Mouse (Mus musculus): Measurements from ENCODE around the gene Slc12a4. TPM values are rescaled to one million over a fixed set of nuclear protein-coding genes. Genes with fewer than 3 reads are reported as not detected.
A peak's percentile ranks its signal among the peaks of the same experiment; 100 is the strongest.

Gene Slc12a4
- polyA plus RNA-seq, 1 experiment from 2014 or later, result 24.0 TPM

GRCm38 (mm10) chr8:105938306-105938669 is 27.6 kb downstream of the Slc12a4 start, which contains the start of gene Psmb10:
Gene Psmb10 (minus strand): TSS chr8:105938444.
- ATAC-seq, result 0 out of 2 replicates have a peak, but pooled peaks have one; percentile 2
- H3K4me3 ChIP-seq (replicated peaks), result peak within 1 kb of the TSS; percentile 90
- WGBS, result 14% methylated on average over 4 of the region's 4 CpGs
- H3K27ac ChIP-seq, result peak within 1 kb of the TSS; percentile 88
- peak within 1 kb of the TSS; percentile 81 for H3K9ac ChIP-seq
- H3K4me2 ChIP-seq (replicated peaks), result peak within 1 kb of the TSS; percentile 93
- H3K36me3 ChIP-seq, result no peaks in the 10 kb centered on the region
- H3K4me1 ChIP-seq (replicated peaks), result 0 out of 2 replicates have a peak, but pooled peaks cover 4% of the 10 kb centered on the region
- no peaks in the 10 kb centered on the region for H3K27me3 ChIP-seq (replicated peaks)
- no peaks in the 10 kb centered on the region for H3K9me3 ChIP-seq

DNA sequence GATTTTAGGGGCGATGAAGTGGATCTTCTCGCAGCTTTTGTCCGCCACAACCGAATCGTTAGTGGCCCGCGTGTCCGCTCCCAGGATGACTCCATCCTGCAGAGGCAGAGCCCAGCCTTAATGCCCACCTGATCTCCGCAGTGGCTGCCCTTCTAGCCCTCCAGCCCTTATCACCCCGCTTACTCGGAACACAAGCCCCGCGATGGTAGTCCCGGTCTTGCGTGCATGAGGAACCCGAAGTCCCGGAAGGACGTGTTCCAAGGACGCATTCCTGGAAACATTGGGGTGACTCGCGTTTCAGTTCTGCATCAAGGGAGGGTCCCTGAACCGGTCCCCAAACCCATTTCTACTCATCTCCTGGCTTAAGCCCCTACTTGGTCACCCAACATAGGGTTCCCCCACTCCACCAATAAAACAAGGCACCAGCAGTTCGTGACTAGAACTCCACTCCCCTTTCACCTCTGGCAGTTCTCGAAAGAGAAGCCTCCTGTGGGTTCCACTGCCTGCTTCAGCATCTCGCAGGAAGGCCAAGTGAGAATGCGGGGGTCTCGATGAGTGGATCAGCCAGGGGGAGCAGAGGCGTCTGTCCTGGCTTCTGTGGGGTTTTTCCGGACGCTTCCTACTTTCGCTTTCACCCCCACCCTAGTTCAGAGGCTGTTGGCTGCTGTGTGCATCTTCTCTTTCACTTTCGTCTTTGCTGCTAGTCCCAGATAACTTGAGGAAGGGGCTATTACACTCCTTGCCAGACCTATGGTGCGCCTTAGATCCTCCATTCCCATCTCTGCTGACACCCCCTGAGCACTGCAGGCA is 28.2 kb downstream of the Slc12a4 start:
- WGBS, result under 1% methylated on average over 33 of the region's 33 CpGs
- Histone ChIP-seq H3K4me2 (replicated peaks) (peak overlapping the region; percentile 93), H3K36me3 (no peaks in the 10 kb centered on the region), H3K9me3 (no peaks in the 10 kb centered on the region), H3K4me3 (replicated peaks) (peak overlapping the region; percentile 90), H3K4me1 (replicated peaks) (0 out of 2 replicates have a peak, but pooled peaks cover 4% of the 10 kb centered on the region), H3K9ac (peak overlapping the region; percentile 81), H3K27me3 (replicated peaks) (no peaks in the 10 kb centered on the region), H3K27ac (peak overlapping the region; percentile 88)
- peak; percentile 43 for ATAC-seq

DNA sequence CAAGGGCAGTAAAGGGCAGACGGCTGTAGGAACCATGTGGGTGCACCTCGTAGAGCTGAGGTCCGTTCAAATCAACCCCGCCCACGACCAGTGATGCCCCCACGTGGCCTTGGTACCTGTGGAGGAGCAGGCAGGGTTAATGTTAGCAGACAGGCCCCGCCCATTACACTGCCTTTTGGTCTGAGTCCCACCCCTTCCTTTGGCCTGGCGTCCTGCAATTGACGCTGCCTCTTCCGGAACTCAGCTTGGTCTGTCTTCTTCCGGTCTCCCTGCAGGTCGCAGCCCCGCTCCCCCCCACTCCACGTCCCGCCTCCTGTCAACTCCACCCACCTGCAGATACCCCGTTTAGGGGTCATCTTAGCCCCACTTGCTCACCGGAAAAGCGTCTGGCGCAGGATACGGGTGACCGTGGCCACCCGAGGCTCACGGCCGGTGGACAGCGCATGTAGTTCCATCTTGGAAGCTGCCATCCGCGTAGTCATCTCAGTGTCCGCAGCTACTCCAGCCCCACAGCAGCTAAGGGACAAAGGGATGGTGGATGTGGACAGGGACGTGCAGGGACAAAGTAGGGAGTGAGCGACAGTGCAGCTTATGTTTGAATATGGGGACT is 28.9 kb downstream of the Slc12a4 start:
- no peaks in the 10 kb centered on the region for H3K36me3 ChIP-seq
- no peaks in the 10 kb centered on the region for H3K9me3 ChIP-seq
- no peaks in the 10 kb centered on the region for H3K27me3 ChIP-seq (replicated peaks)
- H3K4me1 ChIP-seq (replicated peaks), result 0 out of 2 replicates have a peak, but pooled peaks cover 4% of the 10 kb centered on the region
- under 1% methylated on average over 30 of the region's 30 CpGs for WGBS
- peak overlapping the region; percentile 93 for H3K4me2 ChIP-seq (replicated peaks)
- peak; percentile 93 for ATAC-seq
- peak overlapping the region; percentile 90 for H3K4me3 ChIP-seq (replicated peaks)
- peak overlapping the region; percentile 88 for H3K27ac ChIP-seq
- peak overlapping the region; percentile 81 for H3K9ac ChIP-seq

GRCm38 (mm10) chr8:105935863-105936603 is 29.9 kb downstream of the Slc12a4 start:
- WGBS, result 34% methylated on average over 7 of the region's 7 CpGs

GRCm38 (mm10) chr8:105935105-105935504 is 30.8 kb downstream of the Slc12a4 start:
- 78% methylated on average over 6 of the region's 6 CpGs for WGBS
- H3K4me3 ChIP-seq (replicated peaks), result no peak overlapping the region
- H3K4me2 ChIP-seq (replicated peaks), result no peak overlapping the region
- no peaks in the 10 kb centered on the region for H3K9me3 ChIP-seq
- H3K4me1 ChIP-seq (replicated peaks), result 0 out of 2 replicates have a peak, but pooled peaks cover 4% of the 10 kb centered on the region
- no peaks in the 10 kb centered on the region for H3K27me3 ChIP-seq (replicated peaks)
- H3K36me3 ChIP-seq, result peaks cover 6% of the 10 kb centered on the region
- H3K27ac ChIP-seq, result no peak overlapping the region
- ATAC-seq, result no peak
- H3K9ac ChIP-seq, result no peak overlapping the region

More at GRCm38 (mm10) chr8:105935863-105936603, 29.9 kb downstream of the Slc12a4 start:
- H3K27me3 ChIP-seq (replicated peaks), result no peaks in the 10 kb centered on the region
- no peak for ATAC-seq
- H3K4me3 ChIP-seq (replicated peaks), result peak overlapping the region; percentile 90
- H3K36me3 ChIP-seq, result peaks cover 4% of the 10 kb centered on the region
- H3K9me3 ChIP-seq, result no peaks in the 10 kb centered on the region
- peak overlapping the region; percentile 93 for H3K4me2 ChIP-seq (replicated peaks)
- H3K27ac ChIP-seq, result no peak overlapping the region
- 0 out of 2 replicates have a peak, but pooled peaks cover 4% of the 10 kb centered on the region for H3K4me1 ChIP-seq (replicated peaks)
- H3K9ac ChIP-seq, result peak overlapping the region; percentile 81

DNA sequence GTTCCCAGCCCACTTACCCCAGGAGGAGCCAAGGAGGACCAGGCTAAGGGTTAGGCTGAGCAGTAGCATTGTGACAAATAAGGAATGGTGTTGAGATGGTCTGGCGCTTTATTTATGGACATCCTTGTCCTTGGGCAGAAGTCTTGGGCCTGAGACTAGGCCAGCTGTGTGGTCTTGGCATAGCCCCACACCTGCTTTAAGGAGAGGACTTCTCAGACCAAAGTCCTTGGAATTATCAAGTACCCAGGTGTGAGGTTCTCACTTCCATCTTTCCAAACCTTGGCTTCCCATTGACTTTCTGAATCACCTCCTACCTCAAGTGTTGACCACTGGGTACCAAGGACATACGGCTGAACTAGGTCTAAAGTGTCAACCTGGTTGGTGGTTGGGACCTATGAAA is 32.1 kb downstream of the Slc12a4 start, which contains the start of gene Ctrl:
TSS of gene Ctrl (minus strand) at position 101 of the 400 bp plus-strand sequence.
- Histone ChIP-seq H3K9ac (peak within 1 kb of the TSS; percentile 17; the same call in 1 of the 2 replicates), H3K27me3 (replicated peaks) (no peaks in the 10 kb centered on the region), H3K4me1 (replicated peaks) (0 out of 2 replicates have a peak, but pooled peaks cover 4% of the 10 kb centered on the region), H3K9me3 (no peaks in the 10 kb centered on the region), H3K4me3 (replicated peaks) (no peak within 1 kb of the TSS), H3K4me2 (replicated peaks) (no peak within 1 kb of the TSS), H3K27ac (no peak within 1 kb of the TSS), H3K36me3 (peaks cover 10% of the 10 kb centered on the region)
- WGBS, result 88% methylated on average over 2 of the region's 2 CpGs
- ATAC-seq, result no peak

DNA sequence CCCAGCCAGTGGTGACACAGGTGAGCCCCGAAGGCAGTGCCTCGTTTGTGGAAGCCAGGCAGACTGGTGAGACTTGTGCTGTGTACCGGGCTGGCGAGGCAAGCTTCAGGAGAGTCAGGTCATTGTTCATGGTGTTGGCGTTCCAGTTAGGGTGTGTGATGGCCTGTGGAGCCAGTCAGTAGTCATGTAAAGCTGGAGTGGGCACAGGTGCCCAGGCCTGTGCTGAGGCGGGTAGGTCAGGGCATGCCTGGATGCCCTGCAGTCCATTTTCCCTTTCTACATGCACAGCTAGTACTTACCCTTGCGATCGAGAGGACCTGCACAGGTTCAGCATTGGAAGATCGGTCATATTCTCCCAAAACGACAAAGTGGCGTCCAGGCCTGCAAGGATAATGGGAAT is 33.4 kb downstream of the Slc12a4 start:
- ATAC-seq, result no peak
- H3K4me3 ChIP-seq (replicated peaks), result no peak overlapping the region
- no peaks in the 10 kb centered on the region for H3K4me1 ChIP-seq (replicated peaks)
- H3K36me3 ChIP-seq, result peaks cover 10% of the 10 kb centered on the region
- 89% methylated on average over 11 of the region's 11 CpGs for WGBS
- no peaks in the 10 kb centered on the region for H3K27me3 ChIP-seq (replicated peaks)
- no peak overlapping the region for H3K9ac ChIP-seq
- H3K9me3 ChIP-seq, result no peaks in the 10 kb centered on the region
- H3K27ac ChIP-seq, result no peak overlapping the region
- no peak overlapping the region for H3K4me2 ChIP-seq (replicated peaks)

DNA sequence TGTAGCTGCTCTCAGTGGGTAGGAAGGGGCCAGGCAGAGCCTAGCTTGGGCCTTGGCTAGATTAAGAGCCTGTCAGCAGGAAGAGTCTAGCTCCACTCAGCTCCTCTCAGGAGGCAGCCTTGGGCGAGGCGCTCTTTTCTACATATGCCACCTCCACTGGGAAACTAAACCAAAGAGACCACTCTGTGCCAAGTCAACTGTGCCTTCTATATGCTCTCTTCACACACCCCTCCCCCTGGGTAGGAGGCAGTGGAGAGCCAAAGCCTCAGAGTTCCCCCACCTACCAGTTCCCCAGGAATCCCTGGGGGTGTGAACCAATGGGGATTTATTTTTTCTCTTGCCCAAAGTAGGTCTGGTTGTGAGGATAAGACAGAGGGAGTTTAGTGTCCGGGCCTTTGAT is 34.6 kb downstream of the Slc12a4 start:
- 95% methylated on average over 3 of the region's 3 CpGs for WGBS
- Histone ChIP-seq H3K4me3 (replicated peaks) (no peak overlapping the region), H3K9ac (no peak overlapping the region), H3K36me3 (peaks cover 10% of the 10 kb centered on the region), H3K4me2 (replicated peaks) (no peak overlapping the region), H3K27ac (no peak overlapping the region), H3K27me3 (replicated peaks) (no peaks in the 10 kb centered on the region), H3K4me1 (replicated peaks) (no peaks in the 10 kb centered on the region), H3K9me3 (no peaks in the 10 kb centered on the region)
- ATAC-seq, result no peak

DNA sequence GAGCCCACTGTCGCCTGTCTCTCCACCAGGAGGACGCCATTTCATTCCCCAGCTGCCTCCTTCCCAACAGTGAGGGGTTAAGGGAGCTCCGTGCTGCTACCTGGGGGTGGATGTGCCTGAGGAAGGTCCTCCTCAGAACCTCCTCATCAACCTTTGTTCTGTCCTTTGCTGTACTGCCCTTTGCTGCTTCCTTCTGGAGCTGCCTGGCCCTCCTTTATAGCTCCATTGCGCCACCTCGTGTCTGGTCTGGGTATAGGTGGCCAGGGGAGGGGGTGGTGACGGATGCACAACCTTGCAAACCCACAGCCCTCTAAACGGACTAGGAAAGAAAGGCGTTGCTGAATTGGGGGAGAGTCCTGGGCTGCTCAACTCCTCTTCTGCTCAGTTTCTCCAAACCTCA is 35.3 kb downstream of the Slc12a4 start:
- WGBS, result 23% methylated on average over 8 of the region's 8 CpGs
- H3K9ac ChIP-seq, result no peak overlapping the region; the same call in 1 of the 2 replicates
- no peak overlapping the region for H3K27ac ChIP-seq
- no peaks in the 10 kb centered on the region for H3K27me3 ChIP-seq (replicated peaks)
- H3K4me3 ChIP-seq (replicated peaks), result no peak overlapping the region
- H3K9me3 ChIP-seq, result no peaks in the 10 kb centered on the region
- peaks cover 10% of the 10 kb centered on the region for H3K36me3 ChIP-seq
- no peaks in the 10 kb centered on the region for H3K4me1 ChIP-seq (replicated peaks)
- H3K4me2 ChIP-seq (replicated peaks), result no peak overlapping the region
- peak; percentile 52 for ATAC-seq

DNA sequence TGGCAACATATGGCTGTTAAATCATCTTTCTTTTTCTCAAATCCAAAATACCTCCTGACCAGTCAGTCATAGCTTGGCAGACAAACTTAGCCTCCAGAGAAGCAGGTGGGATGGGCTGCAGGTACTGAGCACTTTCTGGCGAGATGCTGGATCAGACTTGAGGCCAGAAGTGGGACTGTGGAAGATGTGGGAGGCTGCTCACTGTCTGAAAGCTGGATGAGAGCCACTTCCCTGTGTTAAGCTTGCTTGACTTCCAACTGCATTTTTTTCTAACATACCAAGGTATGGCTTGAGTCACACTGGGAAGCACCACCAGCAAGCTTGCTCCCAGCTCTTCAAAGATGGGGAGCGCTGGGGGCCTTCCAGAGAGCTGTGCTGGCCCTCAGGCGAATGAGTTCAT is 40.8 kb downstream of the Slc12a4 start:
- Histone ChIP-seq H3K27me3 (replicated peaks) (no peaks in the 10 kb centered on the region), H3K9ac (no peak overlapping the region), H3K27ac (no peak overlapping the region), H3K4me1 (replicated peaks) (no peaks in the 10 kb centered on the region), H3K36me3 (peaks cover 4% of the 10 kb centered on the region; the same call in 1 of the 2 replicates), H3K4me2 (replicated peaks) (no peak overlapping the region), H3K4me3 (replicated peaks) (no peak overlapping the region), H3K9me3 (no peaks in the 10 kb centered on the region)
- 70% methylated on average over 3 of the region's 3 CpGs for WGBS
- ATAC-seq, result no peak

DNA sequence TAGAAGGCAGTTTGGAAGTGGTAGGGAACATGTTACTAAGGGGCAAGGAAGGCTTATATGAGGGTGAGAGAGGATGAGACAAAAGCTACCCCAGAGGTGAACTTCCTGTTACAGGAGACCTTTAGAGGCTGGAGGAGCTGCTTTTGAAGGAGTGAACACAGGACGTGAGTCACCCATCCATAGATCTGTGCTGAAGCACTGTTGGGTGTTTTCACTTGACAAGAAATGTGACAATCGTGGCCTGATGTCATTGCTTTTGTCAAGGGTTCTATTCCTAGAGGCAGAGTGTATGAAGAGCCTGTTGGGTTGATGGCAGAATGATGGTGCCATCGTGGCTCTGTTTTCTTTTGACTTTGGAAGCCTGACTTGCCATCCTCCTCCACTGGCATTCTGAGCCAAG is 46.5 kb downstream of the Slc12a4 start:
- Histone ChIP-seq H3K4me2 (replicated peaks) (no peak overlapping the region), H3K9me3 (no peaks in the 10 kb centered on the region), H3K4me1 (replicated peaks) (no peaks in the 10 kb centered on the region), H3K9ac (no peak overlapping the region), H3K27ac (no peak overlapping the region), H3K36me3 (no peaks in the 10 kb centered on the region), H3K27me3 (replicated peaks) (no peaks in the 10 kb centered on the region), H3K4me3 (replicated peaks) (no peak overlapping the region)
- ATAC-seq, result no peak
- WGBS, result 85% methylated on average over 3 of the region's 3 CpGs

All from intestine, embryonic 15.5 days (tissue).